Mouse (Mus musculus) testis, adult 2 months (tissue): ENCODE measurements at regions not wholly inside any gene's neighbourhood (a gene's known extent, or its start where the extent isn't known, plus 50 kb on each side); places are given as distances from the start of the nearest gene placed in this dataset.

Experiments
- CTCF ChIP-seq: fragments of 200-500 bp; IDR thresholded peaks from 2 replicates; pipeline ENCODE4 v1.5.1; 2012; ENCODE audit warnings: low read depth, mild to moderate bottlenecking, inconsistent platforms, low read length, moderate library complexity; ENCODE audit not compliant: control insufficient read depth, insufficient read depth, insufficient replicate concordance
- POLR2A ChIP-seq: fragments of 200-500 bp; IDR thresholded peaks from 2 replicates; pipeline ENCODE4 v1.6.1; 2012; ENCODE audit warnings: low read depth, mild to moderate bottlenecking, inconsistent platforms, low read length, moderate library complexity; ENCODE audit not compliant: control insufficient read depth

- TF ChIP-seq CTCF (no peak), POLR2A (no peak)
These were observed 142.2 kb upstream of the Pcdh15 start for GRCm38 (mm10) chr10:72956957-72957356.
